Mouse (Mus musculus): ENCODE measurements around the gene Kmt5a.
"Not testable (repeated sequence)": the region's sequence is repeated elsewhere in the genome, so short reads cannot be mapped to it uniquely, and the experiment has no call there.

The Kmt5a gene

GRCm38 (mm10) chr5:124446301-124446881 lies 6.7 kb downstream of the Kmt5a start:
- DNase-seq = peak; percentile 77 to 79

GRCm38 (mm10) chr5:124449494-124449893 lies 9.8 kb downstream of the Kmt5a start:
- no peak for DNase-seq

GRCm38 (mm10) chr5:124450051-124450450 lies 10.3 kb downstream of the Kmt5a start:
- DNase-seq = peak; percentile 31 to 35

- peak in 1 of 2 experiments; percentile 53 for DNase-seq
Measured at GRCm38 (mm10) chr5:124450641-124451340, 11.1 kb downstream of the Kmt5a start.

DNA sequence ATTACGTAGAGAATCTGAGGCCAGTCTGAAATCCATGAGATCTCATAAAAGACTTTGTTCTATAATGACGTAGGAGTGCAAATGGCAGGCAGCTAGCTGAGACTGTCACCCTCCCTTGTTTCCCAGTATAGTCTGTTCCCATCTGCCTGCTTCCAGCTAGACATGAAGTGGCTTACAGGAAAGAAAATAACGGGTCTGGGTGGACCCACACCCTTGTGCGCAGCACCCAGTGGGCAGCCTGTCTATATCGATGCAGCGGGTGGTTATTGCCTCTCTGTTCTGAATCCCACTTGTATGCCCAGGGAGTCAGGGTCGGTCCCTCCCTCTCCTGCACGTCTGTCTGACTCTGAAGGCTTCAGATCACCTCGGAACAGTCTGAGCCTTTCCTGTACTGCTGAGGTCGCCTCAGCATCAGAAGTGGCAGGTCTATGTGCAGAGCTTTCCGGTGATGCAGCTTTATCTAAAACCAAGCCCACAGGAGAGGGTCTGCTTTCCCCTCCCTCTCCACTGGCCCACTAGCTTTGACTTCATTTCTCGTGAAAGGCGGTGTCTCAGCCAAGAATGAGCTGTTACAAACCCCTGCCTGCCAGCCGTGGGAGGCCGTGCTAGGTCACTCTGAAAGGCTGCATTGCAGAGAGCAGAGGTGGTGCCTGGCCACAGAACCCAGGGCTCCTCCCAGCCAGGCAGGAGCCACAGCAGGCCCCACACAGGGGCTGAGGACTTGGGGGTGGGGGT lies 12.9 kb downstream of the Kmt5a start:
- peak; percentile 74 for DNase-seq

DNA sequence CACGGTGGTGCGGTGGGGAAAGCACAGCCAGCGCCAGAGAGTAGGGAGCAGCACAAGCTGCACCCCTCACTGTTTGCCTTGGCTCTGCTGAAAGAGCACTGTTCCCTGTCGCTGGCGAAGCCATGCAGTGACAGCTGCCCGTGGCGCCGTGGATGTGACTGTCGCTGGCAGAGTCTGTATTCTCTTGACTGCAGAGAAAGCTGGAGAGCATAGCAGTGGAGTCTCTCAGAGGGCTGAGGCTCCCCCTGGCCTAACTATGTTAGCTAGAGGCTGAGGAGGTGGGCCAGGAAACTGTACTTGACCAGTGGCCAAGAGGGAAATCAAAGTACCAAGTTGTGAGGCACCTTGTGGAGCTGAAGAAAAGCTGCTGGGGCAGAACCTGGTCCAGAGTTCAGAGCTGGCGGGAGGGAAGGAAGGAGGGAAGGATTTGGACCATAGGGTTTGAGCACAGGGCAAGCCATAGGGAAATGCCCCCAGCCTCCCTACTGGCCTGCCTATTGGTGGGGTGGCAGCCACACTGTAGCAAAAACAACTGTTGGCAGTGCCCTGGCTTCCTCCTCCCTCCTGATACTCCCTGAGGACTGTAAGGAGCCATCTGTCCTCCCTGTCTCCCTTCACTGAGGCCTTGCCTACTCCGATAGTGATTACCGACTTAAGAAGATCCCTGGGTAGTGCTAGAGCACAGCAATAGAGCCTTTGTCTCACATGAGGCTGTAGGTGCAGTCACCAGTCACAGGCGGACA lies 13.8 kb downstream of the Kmt5a start:
- peak; percentile 71 to 85 for DNase-seq

GRCm38 (mm10) chr5:124454082-124454419 lies 14.3 kb downstream of the Kmt5a start:
- DNase-seq = no peak

- DNase-seq = no peak
Measured at GRCm38 (mm10) chr5:124456762-124457161, 17.0 kb downstream of the Kmt5a start.

DNA sequence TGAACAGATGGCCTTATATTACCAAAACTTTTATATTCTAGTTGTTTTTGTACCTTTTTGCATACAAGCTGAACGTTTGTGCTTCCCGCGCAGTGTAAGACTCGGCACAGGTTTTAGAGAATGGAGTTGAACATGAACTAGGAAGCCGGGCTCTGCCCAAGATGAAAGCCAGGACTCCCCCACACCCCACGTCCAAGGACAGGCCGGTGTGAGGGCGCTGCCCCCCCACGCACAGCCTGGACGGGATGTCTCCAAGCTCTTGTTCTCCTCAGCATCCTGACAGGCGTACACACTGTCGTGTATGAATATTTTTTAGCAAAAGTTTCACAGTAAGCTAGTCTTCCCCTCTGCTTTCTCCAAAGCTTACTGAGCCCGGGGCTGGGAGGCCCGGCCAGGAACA lies 21.2 kb downstream of the Kmt5a start:
- not testable (repeated sequence) for DNase-seq

- DNase-seq = no peak
Measured at GRCm38 (mm10) chr5:124462297-124463025, 22.7 kb downstream of the Kmt5a start.

- DNase-seq = no peak
Measured at GRCm38 (mm10) chr5:124463462-124463861, 23.7 kb downstream of the Kmt5a start.

DNA sequence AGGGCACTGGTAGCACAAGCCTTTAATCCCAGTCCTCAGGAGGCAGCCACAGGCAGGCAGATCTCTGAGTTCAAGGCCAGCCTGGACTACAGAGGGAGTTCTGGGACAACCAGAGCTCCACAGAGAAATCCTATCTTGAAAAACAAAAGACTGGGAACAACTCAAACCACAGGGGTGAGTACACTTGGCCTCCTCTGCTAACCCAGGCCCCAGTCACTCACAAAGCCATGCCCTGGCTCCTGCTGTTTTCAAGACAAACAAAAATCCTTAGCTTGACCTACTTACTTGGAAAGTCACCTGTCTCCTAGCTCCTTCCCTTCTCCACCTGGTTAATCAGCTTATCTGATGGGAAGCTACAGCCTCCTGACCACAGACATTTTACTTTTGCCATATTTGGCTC lies 25.2 kb downstream of the Kmt5a start:
- no peak for DNase-seq

DNA sequence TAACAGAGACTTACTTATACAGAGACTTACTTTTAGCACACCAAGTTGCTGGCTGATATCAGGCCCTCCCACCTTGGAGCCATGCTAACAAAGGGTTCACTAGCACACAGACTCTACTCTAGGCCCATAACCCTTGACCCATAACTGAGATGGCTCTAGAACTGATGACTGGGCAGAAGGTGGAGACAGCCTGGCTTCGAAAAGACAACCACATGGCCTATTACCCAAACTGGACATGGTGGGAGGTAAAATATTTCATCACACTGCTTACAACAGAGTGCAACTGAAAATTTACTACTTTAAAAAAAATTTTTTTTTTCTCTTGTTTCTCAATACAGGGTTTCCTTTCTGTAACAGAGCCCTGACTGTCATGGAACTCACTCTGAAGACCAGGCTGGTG lies 28.0 kb downstream of the Kmt5a start:
- DNase-seq = peak in 1 of 2 experiments; percentile 56

- no peak for DNase-seq
Measured at GRCm38 (mm10) chr5:124468365-124468764, 28.6 kb downstream of the Kmt5a start.

GRCm38 (mm10) chr5:124469486-124469885 lies 29.8 kb downstream of the Kmt5a start:
- no peak for DNase-seq

DNA sequence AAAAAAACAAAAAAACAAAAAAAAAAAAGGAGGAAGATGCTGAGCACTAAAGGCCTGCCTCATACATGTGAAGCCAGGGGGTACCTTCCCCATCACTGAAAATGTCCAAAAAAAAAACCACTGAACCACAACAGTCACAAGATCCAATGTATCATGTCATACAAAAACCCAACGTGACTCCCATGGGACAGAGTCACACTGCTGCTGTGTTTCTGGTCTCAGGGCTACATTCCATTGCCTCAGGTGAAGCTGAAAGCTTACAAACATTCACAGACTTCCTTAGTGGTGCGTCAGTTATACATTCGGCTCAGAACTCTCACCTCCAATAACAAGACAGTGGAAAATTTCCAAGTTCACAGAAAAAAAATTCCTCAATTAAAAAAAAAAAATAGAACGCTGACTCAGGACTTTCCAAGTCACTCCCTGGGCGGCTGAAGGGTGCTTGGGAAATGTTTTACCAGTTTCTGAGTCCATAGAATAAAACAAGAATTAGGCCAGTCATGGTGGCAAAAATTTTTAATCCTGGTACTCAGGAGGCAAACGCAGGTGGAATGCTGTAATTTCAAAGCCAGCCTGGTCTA lies 31.0 kb downstream of the Kmt5a start:
- peak in 1 of 2 experiments; percentile 52 for DNase-seq

- DNase-seq = no peak
Measured at GRCm38 (mm10) chr5:124478873-124479204, 39.1 kb downstream of the Kmt5a start.

GRCm38 (mm10) chr5:124480119-124480518 lies 40.4 kb downstream of the Kmt5a start:
- no peak for DNase-seq

DNA sequence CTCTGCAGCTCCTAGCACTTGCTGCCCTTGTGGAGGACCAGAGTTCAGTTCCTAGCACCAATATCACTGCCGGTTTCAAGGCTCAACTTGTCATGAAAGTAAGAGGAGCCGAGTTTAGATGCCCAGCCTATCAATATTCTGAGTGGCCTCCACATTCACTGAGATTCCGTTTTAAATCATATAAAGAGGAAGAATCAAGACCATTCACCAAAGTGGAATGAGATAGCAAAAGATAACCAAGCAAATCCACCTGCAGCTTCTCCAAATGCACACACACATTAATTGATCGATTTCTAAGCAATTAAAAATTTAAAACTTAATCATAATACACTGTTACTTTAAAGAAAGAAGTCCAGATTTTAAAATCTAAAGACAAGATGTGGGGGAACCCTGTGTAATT lies 42.0 kb downstream of the Kmt5a start:
- no peak for DNase-seq

DNA sequence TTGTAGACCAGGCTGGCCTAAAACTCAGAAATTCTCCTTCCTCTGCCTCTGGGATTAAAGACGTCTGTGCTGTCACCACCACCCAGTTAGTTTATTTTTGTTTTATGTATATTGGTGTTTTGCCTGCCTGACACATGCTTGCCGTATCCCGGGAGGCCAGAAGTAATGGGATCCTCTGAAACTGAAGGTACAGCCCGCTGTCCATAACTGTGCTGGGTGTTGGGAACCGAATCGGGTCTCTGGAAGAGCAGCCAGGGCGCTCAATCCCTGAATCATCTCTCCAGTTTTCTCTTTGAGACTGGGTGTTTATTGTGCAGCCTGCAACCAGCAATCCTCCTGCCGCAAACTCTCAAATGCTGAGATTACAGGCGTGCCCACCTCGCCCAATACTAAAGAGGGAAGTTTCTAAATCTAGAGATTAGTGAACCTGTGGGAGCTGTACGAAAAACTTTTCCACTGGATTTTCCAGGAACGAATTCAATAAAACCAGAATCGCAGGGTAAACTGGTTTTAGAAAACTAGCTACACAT lies 42.8 kb downstream of the Kmt5a start:
- peak in 1 of 2 experiments; percentile 45 for DNase-seq

DNA sequence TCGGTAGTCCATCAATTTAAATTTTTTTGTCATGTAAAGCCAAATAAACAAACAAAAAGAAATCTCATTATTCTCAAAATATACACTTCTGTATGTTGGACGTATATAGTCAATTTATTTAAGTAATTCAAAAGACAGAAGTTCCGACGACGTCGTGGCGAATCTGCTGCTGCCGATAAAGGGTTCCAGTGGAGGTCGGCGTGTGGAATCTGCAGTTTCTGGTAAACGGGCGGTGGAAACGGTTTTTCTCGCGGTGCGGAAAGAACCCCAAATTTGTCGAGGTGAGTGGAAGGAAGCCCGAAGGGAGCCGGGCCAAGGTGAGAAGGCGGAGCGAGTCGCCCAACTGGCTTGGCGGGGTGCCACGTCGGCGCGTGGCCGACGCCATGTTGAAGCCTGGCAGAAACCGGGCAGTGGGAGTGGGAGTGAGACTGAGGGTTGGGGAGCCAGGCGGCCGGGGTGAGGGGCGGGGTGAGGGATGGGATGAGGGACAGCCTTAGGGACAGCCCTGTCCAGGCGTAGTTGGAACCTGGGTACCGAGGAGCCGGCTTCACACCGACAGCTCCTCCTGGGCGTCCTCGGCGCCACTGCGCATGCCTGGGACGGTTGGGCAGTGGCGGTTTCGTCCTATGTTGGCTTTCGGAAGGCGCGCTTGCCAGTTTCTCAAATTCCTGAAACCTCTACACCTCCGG lies 43.4 kb downstream of the Kmt5a start, which contains the start of gene Snrnp35:
Gene Snrnp35 (plus strand): TSS at position 169 of the 689 bp plus-strand sequence.
- DNase-seq = peak; percentile 92 to 96
